Mouse (Mus musculus) bone marrow, adult 2 months (tissue): ENCODE measurements around the gene AC109138.7. TPM values are rescaled to one million over a fixed set of nuclear protein-coding genes. Genes with fewer than 3 reads are reported as not detected.

ENCODE experiments used
- H3K27ac ChIP-seq: fragments of 200-500 bp; 2 replicates; pipeline ENCODE4 v1.5.1; 2012; ENCODE audit warnings: low read depth, mild to moderate bottlenecking, control low read depth, inconsistent platforms, low read length; ENCODE audit not compliant: control insufficient read depth, poor library complexity, insufficient read depth
- H3K4me1 ChIP-seq: fragments of 200-500 bp; 2 replicates; pipeline ENCODE4 v1.6.1; 2011; ENCODE audit warnings: low read length; ENCODE audit not compliant: control insufficient read depth, insufficient read depth
- H3K4me3 ChIP-seq: fragments of 200-500 bp; replicated peaks from 2 replicates; pipeline ENCODE3; 2011; ENCODE audit warnings: mild to moderate bottlenecking, low read depth, low read length, control low read depth; ENCODE audit not compliant: control insufficient read depth
- CTCF ChIP-seq: fragments of 200-500 bp; IDR thresholded peaks from 2 replicates; pipeline ENCODE4 v1.5.1; 2011; ENCODE audit warnings: low read length, control low read depth; ENCODE audit not compliant: control insufficient read depth, insufficient read depth
- POLR2A ChIP-seq: fragments of 200-500 bp; IDR thresholded peaks from 2 replicates; pipeline ENCODE4 v1.6.1; 2011; ENCODE audit warnings: low read depth, mild to moderate bottlenecking, control low read depth, low read length, borderline replicate concordance; ENCODE audit not compliant: control insufficient read depth
- WGBS: fragments of 180-500 bp; shearing (Covaris S2); methylation state at CpG from one replicate; pipeline ENCODE4 v1.1.7; 2018; 5-methylcytosine and 5-hydroxymethylcytosine counted together
- polyA plus RNA-seq: library from polyadenylated mRNA; stranded (reverse); fragments of >200 nt; gene quantifications from 2 replicates; pipeline ENCODE4 v1.2.4, GENCODE M21; 2011; ENCODE audit warnings: low replicate concordance; ENCODE audit not compliant: missing spikeins, insufficient read depth, insufficient read length

Gene AC109138.7
- polyA plus RNA-seq, 1 experiment = not detected

GRCm38 (mm10) chr19:4196548-4196947, 17.6 kb upstream of the AC109138.7 start:
- Histone ChIP-seq H3K4me3 (no peak overlapping the region), H3K27ac (no peak overlapping the region), H3K4me1 (peaks cover 5% of the 10 kb centered on the region)
- TF ChIP-seq CTCF (no peak), POLR2A (no peak)
- WGBS = 22% methylated on average over 5 of the region's 5 CpGs

DNA sequence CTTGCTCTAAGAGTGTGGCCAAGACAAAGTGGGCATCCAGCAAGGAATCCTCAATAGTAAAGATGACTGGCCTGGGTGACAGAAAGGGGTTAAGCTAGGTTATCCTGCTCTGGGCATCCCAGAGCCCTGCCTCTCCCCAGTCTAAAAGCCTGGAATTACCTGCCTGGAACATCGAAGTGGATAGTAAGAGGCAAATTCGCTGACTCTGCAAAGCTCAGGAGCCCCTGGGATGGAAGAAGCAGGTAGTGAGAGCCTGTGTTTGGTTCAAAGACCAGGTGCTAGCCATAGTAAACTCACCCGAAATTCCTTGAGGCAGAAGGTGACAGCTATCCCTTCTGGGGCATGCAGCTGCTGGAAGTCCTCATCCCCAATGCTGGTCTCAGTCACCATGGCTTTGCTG, 17.0 kb upstream of the AC109138.7 start:
- 71% methylated on average over 3 of the region's 3 CpGs for WGBS
- peaks cover 6% of the 10 kb centered on the region for H3K4me1 ChIP-seq
- no peak overlapping the region for H3K27ac ChIP-seq
- H3K4me3 ChIP-seq = no peak overlapping the region
- TF ChIP-seq CTCF = no peak
- no peak for TF ChIP-seq POLR2A

DNA sequence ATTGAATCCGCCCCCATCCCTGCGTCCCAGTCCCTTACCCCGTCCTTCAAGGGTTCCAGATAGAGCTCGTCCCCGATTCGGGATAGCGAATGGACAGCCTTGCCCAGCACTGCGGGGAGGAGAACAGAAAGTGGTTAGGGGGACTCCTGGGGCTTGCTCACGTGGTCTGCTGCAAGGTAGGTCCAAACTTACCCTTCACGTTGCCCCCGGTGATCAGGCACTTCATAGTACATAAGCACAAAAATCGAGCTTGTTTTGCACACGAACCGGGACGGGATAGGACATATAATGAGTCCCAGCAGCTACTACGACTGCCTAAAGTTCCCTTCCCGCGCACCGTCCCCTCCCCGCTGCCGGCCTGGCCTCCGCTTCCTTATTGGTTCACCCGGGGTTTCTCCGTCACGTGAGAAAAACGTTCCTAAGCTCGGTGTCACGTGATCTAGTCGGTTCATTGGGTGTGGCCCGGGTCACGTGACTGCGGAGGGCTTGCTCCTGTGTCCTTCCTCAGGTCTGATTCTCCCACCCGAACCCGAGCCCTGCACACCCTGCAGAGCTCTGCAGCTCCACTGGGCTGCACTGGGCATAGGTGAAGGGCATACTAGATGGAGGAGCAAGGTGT, 12.8 kb upstream of the AC109138.7 start, which contains the start of gene Rad9a:
Gene Rad9a, minus strand, starts transcription at position 372 of the 619 bp plus-strand sequence.
- peak within 1 kb of the TSS; percentile 89 for H3K4me3 ChIP-seq
- WGBS = under 1% methylated on average over 34 of the region's 34 CpGs
- peaks cover 8% of the 10 kb centered on the region for H3K4me1 ChIP-seq
- H3K27ac ChIP-seq = peak within 1 kb of the TSS; percentile 32
- TF ChIP-seq POLR2A = peak; percentile 79
- no peak; the same call in 1 of the 2 replicates for TF ChIP-seq CTCF

DNA sequence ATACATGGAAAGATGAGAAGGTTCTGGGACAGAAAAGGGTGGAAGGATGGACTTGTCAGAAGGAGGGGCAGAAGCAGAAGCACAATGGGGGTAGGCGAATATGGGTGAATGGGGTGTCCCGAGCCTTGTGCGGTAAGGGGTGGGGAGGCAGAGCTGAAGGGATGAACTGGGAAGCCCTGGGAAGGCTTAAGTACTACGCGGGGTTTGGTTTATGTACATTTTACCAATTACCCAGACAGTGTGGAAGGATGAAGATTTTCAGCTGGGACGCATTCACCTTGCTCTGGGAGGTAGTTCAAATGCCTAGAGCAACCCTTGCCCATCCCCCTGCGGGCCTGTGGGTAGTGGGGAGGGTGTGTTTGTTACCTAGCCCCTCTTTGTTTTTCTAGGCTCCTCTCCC, 12.0 kb upstream of the AC109138.7 start:
- peaks cover 8% of the 10 kb centered on the region for H3K4me1 ChIP-seq
- WGBS = 62% methylated on average over 7 of the region's 7 CpGs

GRCm38 (mm10) chr19:4203148-4203547, 11.0 kb upstream of the AC109138.7 start:
- H3K27ac ChIP-seq = peak overlapping the region; percentile 67; the same call in 1 of the 2 replicates
- H3K4me3 ChIP-seq = no peak overlapping the region
- TF ChIP-seq POLR2A (no peak), CTCF (peak; percentile 15; the same call in 1 of the 2 replicates)
- peaks cover 8% of the 10 kb centered on the region for H3K4me1 ChIP-seq
- WGBS = 24% methylated on average over 3 of the region's 3 CpGs

More for the DNA sequence above, 12.0 kb upstream of the AC109138.7 start:
- no peak overlapping the region for H3K4me3 ChIP-seq
- TF ChIP-seq CTCF = no peak
- no peak for TF ChIP-seq POLR2A
- no peak overlapping the region for H3K27ac ChIP-seq

DNA sequence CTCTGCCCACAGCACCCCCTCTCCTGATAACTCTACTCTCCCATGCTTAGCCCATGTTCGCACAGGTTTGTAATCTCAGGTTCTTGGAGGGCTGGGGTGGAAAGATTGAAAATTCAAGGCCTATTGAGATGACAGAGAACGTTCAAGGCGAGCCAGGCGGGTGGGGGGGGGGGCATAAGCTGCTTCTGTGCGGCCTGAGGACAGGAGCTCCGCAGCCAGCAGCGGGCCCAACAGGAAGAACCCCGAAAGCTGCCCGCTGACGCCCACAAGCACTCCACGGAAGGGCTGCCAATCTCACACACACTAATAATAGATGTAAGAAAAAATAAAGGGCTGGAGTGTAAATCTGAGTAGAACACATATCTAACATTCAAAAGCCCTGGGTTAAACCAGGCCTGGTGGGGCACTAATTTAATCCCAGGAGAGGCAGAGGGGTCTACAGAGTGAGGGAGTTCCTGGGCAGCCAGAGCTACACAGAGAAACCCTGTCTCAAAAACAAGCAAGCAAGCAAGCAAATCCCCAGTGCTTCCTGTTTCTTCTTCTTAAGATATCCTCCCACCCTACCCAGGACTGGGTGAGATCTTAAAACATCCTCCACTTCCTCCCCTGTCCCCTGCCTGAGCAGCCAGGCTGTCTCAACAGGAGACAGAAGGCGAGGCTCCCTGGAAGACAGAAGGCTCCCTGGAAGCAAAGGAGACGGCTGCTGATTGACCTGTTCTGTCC, 10.4 kb upstream of the AC109138.7 start:
- 7% methylated on average over 13 of the region's 13 CpGs for WGBS
- Histone ChIP-seq H3K4me1 (peaks cover 8% of the 10 kb centered on the region), H3K27ac (peak overlapping the region; percentile 55), H3K4me3 (no peak overlapping the region)
- TF ChIP-seq POLR2A (no peak), CTCF (no peak)

GRCm38 (mm10) chr19:4204889-4205288, 9.3 kb upstream of the AC109138.7 start:
- H3K4me1 ChIP-seq = peaks cover 8% of the 10 kb centered on the region
- H3K4me3 ChIP-seq = no peak overlapping the region
- H3K27ac ChIP-seq = no peak overlapping the region
- peak; percentile 13; the same call in 1 of the 2 replicates for TF ChIP-seq CTCF
- TF ChIP-seq POLR2A = no peak
- WGBS = 46% methylated on average over 4 of the region's 4 CpGs

DNA sequence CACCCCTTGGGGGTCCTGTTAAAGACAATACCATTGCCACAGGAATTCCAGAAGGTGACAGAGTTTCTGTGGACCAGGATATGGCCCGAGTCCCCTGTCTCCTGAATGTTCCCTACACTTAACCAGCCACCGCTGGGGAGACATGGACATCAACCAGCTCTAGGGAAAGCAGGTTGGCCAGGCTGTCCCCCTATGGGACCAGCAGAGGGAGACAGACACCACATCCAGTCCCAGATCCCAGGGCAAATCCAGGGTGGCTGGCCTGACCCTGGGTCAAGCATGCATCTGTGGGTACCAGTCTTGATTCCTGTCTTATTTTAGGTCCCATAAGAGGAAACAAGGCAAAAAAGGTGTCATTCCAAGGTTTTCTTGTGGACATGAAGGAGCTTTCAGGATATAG, 7.2 kb upstream of the AC109138.7 start:
- H3K4me1 ChIP-seq = peaks cover 4% of the 10 kb centered on the region; the same call in 1 of the 2 replicates
- H3K27ac ChIP-seq = no peak overlapping the region
- WGBS = 2% methylated on average over 2 of the region's 2 CpGs
- H3K4me3 ChIP-seq = no peak overlapping the region
- peak; percentile 98 for TF ChIP-seq CTCF
- TF ChIP-seq POLR2A = no peak
